Mouse (Mus musculus): ENCODE measurements around the gene Vmn2r82. TPM values are rescaled to one million over a fixed set of nuclear protein-coding genes. Genes with fewer than 3 reads are reported as not detected.

The Vmn2r82 gene
- polyA plus RNA-seq (2014; fragmentation: Illumina TruSeq; extraction: RNeasy Lipid Tissue Mini Kit (QIAGEN cat#74804); ENCODE audit: low read depth, low replicate concordance), result not detected

DNA sequence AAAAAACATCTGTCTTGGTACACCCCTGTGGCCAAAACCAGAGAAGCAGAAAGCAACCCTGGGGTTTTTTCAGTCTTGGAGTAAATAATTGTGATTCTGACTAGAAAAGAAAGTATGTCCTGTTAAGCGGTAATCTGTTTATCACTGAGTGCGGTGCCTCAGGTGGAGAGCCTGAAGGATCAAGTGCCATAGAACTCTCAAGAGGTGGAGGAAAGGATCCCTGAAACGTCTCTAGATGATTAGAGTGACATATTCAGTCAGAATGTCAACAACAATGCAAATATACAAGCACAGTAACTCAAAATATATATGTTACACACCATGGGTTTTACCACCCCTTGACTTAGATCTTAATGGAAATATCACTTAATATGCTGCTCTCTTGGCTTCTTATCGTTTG, at the start of gene Vmn2r82:
Gene Vmn2r82, plus strand, starts transcription at position 301 of the 400 bp plus-strand sequence.

Other genes with a start within 250 kb of the Vmn2r82 start
- not detected for gene Vmn2r80, start 207.8 kb upstream of the Vmn2r82 start, polyA plus RNA-seq (2014; fragmentation: Illumina TruSeq; extraction: RNeasy Lipid Tissue Mini Kit (QIAGEN cat#74804); ENCODE audit: low read depth, low replicate concordance)
- gene Vmn2r81, start 108.8 kb upstream of the Vmn2r82 start, polyA plus RNA-seq (2014; fragmentation: Illumina TruSeq; extraction: RNeasy Lipid Tissue Mini Kit (QIAGEN cat#74804); ENCODE audit: low read depth, low replicate concordance), result not detected
- not detected for gene Vmn2r83, start 112.2 kb downstream of the Vmn2r82 start, polyA plus RNA-seq (2014; fragmentation: Illumina TruSeq; extraction: RNeasy Lipid Tissue Mini Kit (QIAGEN cat#74804); ENCODE audit: low read depth, low replicate concordance)
- 32.1 TPM for gene Plpp2, start 177.3 kb downstream of the Vmn2r82 start, polyA plus RNA-seq (2014; fragmentation: Illumina TruSeq; extraction: RNeasy Lipid Tissue Mini Kit (QIAGEN cat#74804); ENCODE audit: low read depth, low replicate concordance)
- 21.9 TPM for gene Mier2, start 198.7 kb downstream of the Vmn2r82 start, polyA plus RNA-seq (2014; fragmentation: Illumina TruSeq; extraction: RNeasy Lipid Tissue Mini Kit (QIAGEN cat#74804); ENCODE audit: low read depth, low replicate concordance)
- 5.1 TPM for gene Theg, start 230.8 kb downstream of the Vmn2r82 start, polyA plus RNA-seq (2014; fragmentation: Illumina TruSeq; extraction: RNeasy Lipid Tissue Mini Kit (QIAGEN cat#74804); ENCODE audit: low read depth, low replicate concordance)

All from adipose tissue, adult 10 weeks (tissue).